Mouse (Mus musculus) left cerebral cortex, postnatal 14 days (tissue): ENCODE measurements around the gene Olfr328. TPM values are rescaled to one million over a fixed set of nuclear protein-coding genes. Genes with fewer than 3 reads are reported as not detected.

ENCODE experiments used
- total RNA-seq, 2 experiments: library from RNA; stranded (reverse); gene quantifications; 2 replicates each; pipeline ENCODE4 v1.2.3; 2021

Gene Olfr328
- total RNA-seq, 2 experiments from 2014 or later, result 0.11 TPM

Other genes with a start within 250 kb of the Olfr328 start
- 10 to 100 TPM; 20.0 to 21.3 TPM for gene Zfp692, start 248.6 kb downstream of the Olfr328 start, total RNA-seq
- 10 to 100 TPM; 48.6 to 52.7 TPM for gene Zfp672, start 225.3 kb downstream of the Olfr328 start, total RNA-seq
- 10 to 100 TPM; 54.1 to 59.7 TPM for gene Sh3bp5l, start 224.9 kb downstream of the Olfr328 start, total RNA-seq
- gene Lypd8, start 176.6 kb downstream of the Olfr328 start, total RNA-seq, result not detected
- not detected for gene 1810065E05Rik, start 134.5 kb downstream of the Olfr328 start, total RNA-seq
- gene Gm12253, start 123.1 kb downstream of the Olfr328 start, total RNA-seq, result not detected
- not detected for gene Lypd9, start 102.7 kb downstream of the Olfr328 start, total RNA-seq
- gene Olfr30, start 93.4 kb downstream of the Olfr328 start, total RNA-seq, result not detected
- not detected for gene Olfr332, start 63.1 kb downstream of the Olfr328 start, total RNA-seq
- not detected for gene Olfr331, start 53.1 kb downstream of the Olfr328 start, total RNA-seq
- gene Olfr330, start 20.8 kb downstream of the Olfr328 start, total RNA-seq, result not detected
- not detected for gene Olfr329-ps, start 9.2 kb downstream of the Olfr328 start, total RNA-seq
- not detected for gene Olfr224, start 14.9 kb upstream of the Olfr328 start, total RNA-seq
- not detected for gene Olfr325, start 22.1 kb upstream of the Olfr328 start, total RNA-seq
- gene Olfr324, start 39.5 kb upstream of the Olfr328 start, total RNA-seq, result not detected
- under 1 TPM in 1 of 2 experiments, not detected in 1; 0.42 TPM for gene 2210407C18Rik, start 60.4 kb upstream of the Olfr328 start, total RNA-seq
- gene Olfr323, start 74.9 kb upstream of the Olfr328 start, total RNA-seq, result not detected
- under 1 TPM in 1 of 2 experiments, not detected in 1; 0.15 TPM for gene Trim58, start 84.8 kb upstream of the Olfr328 start, total RNA-seq
- not detected for gene Olfr322, start 103.1 kb upstream of the Olfr328 start, total RNA-seq
- not detected for gene Olfr320, start 125.5 kb upstream of the Olfr328 start, total RNA-seq
- not detected for gene Olfr319, start 143.5 kb upstream of the Olfr328 start, total RNA-seq
- under 1 TPM in 1 of 2 experiments, not detected in 1; 0.13 TPM for gene Olfr318, start 168.4 kb upstream of the Olfr328 start, total RNA-seq
- gene Olfr317, start 183.6 kb upstream of the Olfr328 start, total RNA-seq, result under 1 TPM in 1 of 2 experiments, not detected in 1; 0.15 TPM
- gene Olfr316, start 197.1 kb upstream of the Olfr328 start, total RNA-seq, result under 1 TPM; 0.13 to 0.42 TPM
- gene Olfr315, start 217.6 kb upstream of the Olfr328 start, total RNA-seq, result not detected
- not detected for gene Olfr314, start 227.3 kb upstream of the Olfr328 start, total RNA-seq
- 1 to 10 TPM in 1 of 2 experiments, under 1 TPM in 1; 0.89 to 2.1 TPM for gene Fam183b, start 246.3 kb upstream of the Olfr328 start, total RNA-seq